Mouse (Mus musculus): Measurements from ENCODE around the gene Nsmce1.

GRCm38 (mm10) chr7:125500879-125501278 is 9.5 kb upstream of the Nsmce1 start:
- no peak for TF ChIP-seq CTCF (IDR thresholded peaks at IDR 0.05; ENCODE audit: insufficient read depth, low read length)
- no peak for TF ChIP-seq POLR2A (IDR thresholded peaks at IDR 0.05; ENCODE audit: borderline replicate concordance, extremely low read depth, low read depth, low read length)

All from lung, adult 2 months (tissue).